Mouse (Mus musculus): Measurements from ENCODE around the gene Ankrd33b. TPM values are rescaled to one million over a fixed set of nuclear protein-coding genes. Genes with fewer than 3 reads are reported as not detected.

Gene Ankrd33b
- polyA plus RNA-seq, 1 experiment, result 33.9 TPM

DNA sequence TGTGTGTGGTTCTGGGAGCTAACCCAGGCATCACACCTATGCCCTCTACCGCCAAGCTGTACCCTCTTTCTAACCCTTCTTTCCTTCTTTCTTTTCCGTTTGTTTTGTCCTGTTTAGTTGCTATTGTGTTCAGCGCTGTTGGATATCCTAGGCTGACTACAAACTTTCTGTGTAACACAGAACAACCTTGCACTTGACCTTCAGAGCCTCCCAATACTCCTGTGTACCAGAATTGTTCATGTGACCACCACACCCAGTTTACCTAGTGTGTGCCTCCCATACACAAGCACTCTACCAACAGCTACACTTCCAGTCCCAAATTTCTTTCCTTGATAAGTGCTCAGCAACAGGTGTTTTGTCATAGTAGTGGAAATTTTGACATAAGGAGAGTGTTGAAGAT, 11.9 kb upstream of the Ankrd33b start:
- Histone ChIP-seq H3K4me3 (ENCODE audit: insufficient read depth, low read length) (no peak overlapping the region), H3K4me1 (ENCODE audit: control insufficient read depth, insufficient read depth, low read length) (peaks cover 8% of the 10 kb centered on the region), H3K27ac (ENCODE audit: insufficient read depth, low read length) (no peak overlapping the region)
- TF ChIP-seq CTCF (IDR thresholded peaks at IDR 0.05; ENCODE audit: extremely low read depth, insufficient read depth, low read length) (no peak), POLR2A (IDR thresholded peaks at IDR 0.05; ENCODE audit: extremely low read depth, insufficient read depth, low read length) (no peak)

DNA sequence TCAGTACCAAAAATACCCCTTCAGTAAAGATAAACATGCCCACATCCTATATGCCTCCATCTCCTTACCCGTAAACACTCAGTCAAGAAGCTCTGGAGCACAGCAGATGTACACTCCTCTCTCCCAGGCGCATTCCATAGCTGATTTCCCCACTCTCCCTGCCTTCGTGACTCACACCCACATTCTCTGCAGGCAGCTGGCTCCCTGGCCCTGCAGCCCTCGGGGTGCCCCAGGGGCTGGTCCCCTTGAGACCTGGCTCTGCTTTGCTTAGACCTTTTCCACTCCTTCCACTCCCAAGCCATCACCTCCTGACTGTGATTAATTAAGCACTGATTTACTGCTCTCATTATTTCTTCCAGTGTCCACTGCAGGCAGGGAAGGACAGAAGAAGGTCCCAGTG, 7.7 kb upstream of the Ankrd33b start:
- no peak overlapping the region for H3K27ac ChIP-seq (ENCODE audit: insufficient read depth, low read length)

GRCm38 (mm10) chr15:31369125-31369612, 1.6 kb upstream of the Ankrd33b start:
- H3K4me3 ChIP-seq (ENCODE audit: insufficient read depth, low read length), result no peak overlapping the region
- H3K27ac ChIP-seq (ENCODE audit: insufficient read depth, low read length), result no peak overlapping the region
- no peak for TF ChIP-seq CTCF (IDR thresholded peaks at IDR 0.05; ENCODE audit: extremely low read depth, insufficient read depth, low read length)
- no peak for TF ChIP-seq POLR2A (IDR thresholded peaks at IDR 0.05; ENCODE audit: extremely low read depth, insufficient read depth, low read length)
- no peaks in the 10 kb centered on the region for H3K4me1 ChIP-seq (ENCODE audit: control insufficient read depth, insufficient read depth, low read length)

More for the DNA sequence above, 7.7 kb upstream of the Ankrd33b start:
- H3K4me3 ChIP-seq (ENCODE audit: insufficient read depth, low read length), result no peak overlapping the region
- H3K4me1 ChIP-seq (ENCODE audit: control insufficient read depth, insufficient read depth, low read length), result peaks cover 3% of the 10 kb centered on the region
- TF ChIP-seq POLR2A (IDR thresholded peaks at IDR 0.05; ENCODE audit: extremely low read depth, insufficient read depth, low read length), result no peak
- no peak for TF ChIP-seq CTCF (IDR thresholded peaks at IDR 0.05; ENCODE audit: extremely low read depth, insufficient read depth, low read length)

- H3K4me1 ChIP-seq (ENCODE audit: control insufficient read depth, insufficient read depth, low read length), result no peaks in the 10 kb centered on the region
- TF ChIP-seq CTCF (IDR thresholded peaks at IDR 0.05; ENCODE audit: extremely low read depth, insufficient read depth, low read length) (no peak), POLR2A (IDR thresholded peaks at IDR 0.05; ENCODE audit: extremely low read depth, insufficient read depth, low read length) (0 out of 2 replicates have a peak, but pooled peaks have one; percentile 25)
- no peak overlapping the region for H3K27ac ChIP-seq (ENCODE audit: insufficient read depth, low read length)
- H3K4me3 ChIP-seq (ENCODE audit: insufficient read depth, low read length), result peak overlapping the region; percentile 96
Measured at GRCm38 (mm10) chr15:31368556-31368955, 1.0 kb upstream of the Ankrd33b start.

DNA sequence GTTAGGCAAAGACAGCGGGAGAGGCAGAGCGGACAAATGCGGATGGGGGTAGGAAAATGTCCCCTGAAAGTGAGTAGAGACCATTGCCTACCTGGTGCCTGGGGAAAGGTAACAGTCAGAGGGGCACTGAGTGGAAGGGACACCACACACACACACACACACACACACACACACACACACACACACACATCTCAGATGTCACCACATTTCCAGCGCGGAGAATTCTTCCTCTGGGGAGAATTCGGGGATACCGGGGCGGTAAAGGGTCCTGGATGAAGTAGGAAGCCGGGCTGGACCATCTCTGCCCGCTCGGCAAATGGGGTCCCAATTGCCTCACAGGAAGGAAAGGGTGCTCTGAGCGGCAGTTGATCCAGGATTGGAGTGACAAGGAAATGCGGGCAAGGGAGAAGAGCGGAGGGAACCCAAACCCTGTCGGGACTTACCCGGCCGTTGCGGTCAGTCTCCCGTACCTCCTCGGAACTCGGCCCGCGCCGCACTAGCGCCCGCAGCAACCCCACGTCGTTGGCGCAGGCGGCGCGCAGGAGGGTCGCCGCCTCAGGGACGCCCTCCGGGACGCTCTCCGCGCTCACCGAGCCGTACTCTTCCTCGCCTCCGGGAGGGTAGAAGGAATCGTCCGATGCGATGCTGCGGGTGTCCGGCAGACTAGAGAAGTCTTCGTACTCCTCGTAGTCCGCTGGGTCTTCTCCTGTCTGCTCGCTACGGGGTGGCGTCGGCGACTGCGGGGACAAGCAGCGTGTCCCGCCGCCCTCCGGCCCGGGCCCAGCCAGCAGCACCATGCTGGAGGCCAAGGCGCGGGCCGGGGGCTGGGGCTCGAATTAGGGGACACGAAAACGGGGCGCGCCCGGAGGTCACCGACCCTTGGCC, 688 bp downstream of the Ankrd33b start:
- TF ChIP-seq CTCF (IDR thresholded peaks at IDR 0.05; ENCODE audit: extremely low read depth, insufficient read depth, low read length), result no peak
- TF ChIP-seq POLR2A (IDR thresholded peaks at IDR 0.05; ENCODE audit: extremely low read depth, insufficient read depth, low read length), result no peak
- H3K4me1 ChIP-seq (ENCODE audit: control insufficient read depth, insufficient read depth, low read length), result no peaks in the 10 kb centered on the region
- peak overlapping the region; percentile 94 for H3K27ac ChIP-seq (ENCODE audit: insufficient read depth, low read length)
- H3K4me3 ChIP-seq (ENCODE audit: insufficient read depth, low read length), result peak overlapping the region; percentile 96

GRCm38 (mm10) chr15:31365720-31366591, 1.6 kb downstream of the Ankrd33b start:
- H3K4me3 ChIP-seq (ENCODE audit: insufficient read depth, low read length), result peak overlapping the region; percentile 96
- H3K4me1 ChIP-seq (ENCODE audit: control insufficient read depth, insufficient read depth, low read length), result no peaks in the 10 kb centered on the region
- peak overlapping the region; percentile 94 for H3K27ac ChIP-seq (ENCODE audit: insufficient read depth, low read length)
- no peak for TF ChIP-seq CTCF (IDR thresholded peaks at IDR 0.05; ENCODE audit: extremely low read depth, insufficient read depth, low read length)
- TF ChIP-seq POLR2A (IDR thresholded peaks at IDR 0.05; ENCODE audit: extremely low read depth, insufficient read depth, low read length), result no peak

- Histone ChIP-seq H3K27ac (ENCODE audit: insufficient read depth, low read length) (peak overlapping the region; percentile 94), H3K4me1 (ENCODE audit: control insufficient read depth, insufficient read depth, low read length) (no peaks in the 10 kb centered on the region), H3K4me3 (ENCODE audit: insufficient read depth, low read length) (peak overlapping the region; percentile 96)
- TF ChIP-seq POLR2A (IDR thresholded peaks at IDR 0.05; ENCODE audit: extremely low read depth, insufficient read depth, low read length) (no peak), CTCF (IDR thresholded peaks at IDR 0.05; ENCODE audit: extremely low read depth, insufficient read depth, low read length) (no peak)
Measured at GRCm38 (mm10) chr15:31365041-31365719, 2.3 kb downstream of the Ankrd33b start.

- Histone ChIP-seq H3K27ac (ENCODE audit: insufficient read depth, low read length) (no peak overlapping the region), H3K4me1 (ENCODE audit: control insufficient read depth, insufficient read depth, low read length) (no peaks in the 10 kb centered on the region), H3K4me3 (ENCODE audit: insufficient read depth, low read length) (peak overlapping the region; percentile 96)
- TF ChIP-seq CTCF (IDR thresholded peaks at IDR 0.05; ENCODE audit: extremely low read depth, insufficient read depth, low read length) (no peak), POLR2A (IDR thresholded peaks at IDR 0.05; ENCODE audit: extremely low read depth, insufficient read depth, low read length) (no peak)
Measured at GRCm38 (mm10) chr15:31364396-31364795, 3.1 kb downstream of the Ankrd33b start.

DNA sequence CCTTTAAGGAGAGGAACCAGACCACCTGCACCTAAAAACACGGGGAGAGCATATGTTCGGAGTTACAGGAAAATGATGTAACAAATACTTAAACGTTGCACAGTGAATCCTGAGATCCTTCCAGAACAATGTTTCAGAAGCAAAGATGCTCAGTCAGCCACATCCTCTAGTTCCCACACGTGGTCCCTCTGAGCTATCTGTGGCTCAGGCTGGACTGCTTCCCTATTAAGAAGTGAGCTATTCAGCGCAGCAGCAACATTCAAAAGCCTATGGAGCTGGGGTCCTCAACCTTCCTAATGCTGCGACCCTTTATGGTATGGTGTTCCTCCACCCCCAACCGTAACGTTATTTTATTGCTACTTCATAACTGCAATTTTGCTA, 3.6 kb downstream of the Ankrd33b start:
- TF ChIP-seq POLR2A (IDR thresholded peaks at IDR 0.05; ENCODE audit: extremely low read depth, insufficient read depth, low read length), result no peak
- no peak for TF ChIP-seq CTCF (IDR thresholded peaks at IDR 0.05; ENCODE audit: extremely low read depth, insufficient read depth, low read length)
- Histone ChIP-seq H3K4me1 (ENCODE audit: control insufficient read depth, insufficient read depth, low read length) (no peaks in the 10 kb centered on the region), H3K27ac (ENCODE audit: insufficient read depth, low read length) (no peak overlapping the region), H3K4me3 (ENCODE audit: insufficient read depth, low read length) (peak overlapping the region; percentile 96)
